Mouse (Mus musculus): Measurements from ENCODE around the gene Gfpt1. TPM values are rescaled to one million over a fixed set of nuclear protein-coding genes. Genes with fewer than 3 reads are reported as not detected.

The Gfpt1 gene
- polyA plus RNA-seq (2012; fragmentation: generic; extraction: Trizol) = 10.5 TPM
- long read RNA-seq, experiment 1, full-length matches to known transcripts = 2 of 7 reads
- long read RNA-seq, experiment 1, partial matches to known transcripts = 0 of 7 reads
- long read RNA-seq, experiment 1, other reads (novel, unspliced or antisense) = 5 of 7 reads
- long read RNA-seq, experiment 2, full-length matches to known transcripts = 39 of 43 reads
- long read RNA-seq, experiment 2, partial matches to known transcripts = 1 of 43 reads
- long read RNA-seq, experiment 2, other reads (novel, unspliced or antisense) = 3 of 43 reads

DNA sequence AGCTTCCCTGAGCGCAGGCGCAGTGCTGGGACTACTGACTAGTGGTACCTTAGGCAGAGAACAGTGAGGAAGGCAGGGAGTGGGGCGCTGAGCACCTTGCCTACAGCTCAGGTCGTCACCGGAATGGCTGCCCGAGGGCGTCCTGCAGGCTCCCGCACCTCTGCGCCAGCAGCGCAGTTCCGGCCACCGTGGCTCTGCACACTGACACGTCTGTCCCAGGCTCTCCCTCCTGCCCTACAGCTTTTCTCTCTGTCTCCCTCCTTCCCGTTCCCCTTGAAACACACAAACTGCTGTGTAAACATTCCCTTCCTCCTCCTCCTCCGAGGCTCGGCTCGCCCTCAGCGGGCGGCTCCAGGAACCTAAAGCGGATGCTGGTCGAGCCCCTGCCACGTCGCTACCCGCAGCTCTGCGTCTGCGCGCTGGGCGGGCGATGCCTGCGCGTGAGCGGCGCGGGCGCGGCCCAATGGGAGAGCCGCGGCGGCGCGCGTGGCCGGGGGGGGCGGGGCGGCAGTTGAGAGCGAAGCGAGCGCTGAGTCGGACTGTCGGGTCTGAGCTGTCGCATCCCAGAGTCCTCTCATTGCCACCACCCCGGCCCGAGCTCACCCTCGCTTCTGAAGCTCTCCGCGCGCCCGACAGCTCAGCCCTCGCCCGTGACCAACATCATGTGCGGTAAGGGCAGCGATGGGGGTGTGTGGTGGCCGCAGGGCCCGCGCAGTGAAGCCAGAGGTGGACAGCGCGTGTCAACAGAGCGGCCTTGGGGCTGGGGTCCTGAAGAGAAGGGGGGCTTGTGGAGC lies at the start of gene Gfpt1:
Gfpt1 (plus strand) TSS at position 510 of the 794 bp plus-strand sequence.
- Histone ChIP-seq H3K4me3 (ENCODE audit: insufficient read depth, poor library complexity, severe bottlenecking) (peak within 1 kb of the TSS; percentile 89), H3ac (ENCODE audit: control insufficient read depth, insufficient read length, low read depth) (peak within 1 kb of the TSS; percentile 89), H3K36me3 (ENCODE audit: control insufficient read depth, insufficient read depth) (no peaks in the 10 kb centered on the region), H3K27me3 (ENCODE audit: control insufficient read depth, insufficient read depth, insufficient read length) (no peaks in the 10 kb centered on the region), H3K79me2 (ENCODE audit: control insufficient read depth, insufficient read depth) (peaks cover 36% of the 10 kb centered on the region), H3K79me3 (ENCODE audit: low read depth) (peaks cover 11% of the 10 kb centered on the region)
- no peak for TF ChIP-seq USF1 (IDR thresholded peaks at IDR 0.05; ENCODE audit: low read depth)
- TF ChIP-seq FOSL1 (IDR thresholded peaks at IDR 0.05; ENCODE audit: insufficient read depth, low read length, poor library complexity, severe bottlenecking) = no peak
- TF ChIP-seq CEBPB (IDR thresholded peaks at IDR 0.05; ENCODE audit: low read depth) = no peak
- no peak for TF ChIP-seq MYOG (IDR thresholded peaks at IDR 0.05; ENCODE audit: control insufficient read depth, extremely low read depth, insufficient read length)
- TF ChIP-seq MYOD1 (IDR thresholded peaks at IDR 0.05; ENCODE audit: control insufficient read depth, insufficient read length, low read depth) = no peak
- TF ChIP-seq MAX (IDR thresholded peaks at IDR 0.05) = no peak
- no peak for TF ChIP-seq CTCF (IDR thresholded peaks at IDR 0.05; ENCODE audit: control insufficient read depth, insufficient read depth, insufficient read length)

DNA sequence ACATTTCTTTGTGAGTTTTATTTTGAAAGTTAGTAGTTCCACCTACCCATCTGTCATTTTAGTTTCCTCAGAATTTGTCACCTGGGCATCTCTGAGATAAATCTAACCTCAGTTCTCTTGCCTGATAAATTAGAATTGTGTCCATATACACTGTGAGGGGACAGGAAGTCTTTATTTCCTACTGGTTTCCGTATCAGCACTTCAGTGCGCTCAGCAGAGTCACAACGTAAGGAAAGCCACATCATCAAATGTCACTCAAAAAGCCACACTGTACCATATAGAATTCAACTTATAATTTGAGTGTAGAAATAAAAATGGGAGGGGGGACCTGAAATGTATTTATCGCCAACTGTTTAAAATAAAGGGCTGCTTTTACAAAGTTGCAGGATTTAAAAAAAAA lies 48.4 kb upstream of the Gfpt1 start:
- Histone ChIP-seq H3K27me3 (ENCODE audit: control insufficient read depth, insufficient read depth, insufficient read length) (no peaks in the 10 kb centered on the region), H3K4me3 (ENCODE audit: insufficient read depth, poor library complexity, severe bottlenecking) (no peak overlapping the region), H3K79me2 (ENCODE audit: control insufficient read depth, insufficient read depth) (no peaks in the 10 kb centered on the region), H3K79me3 (ENCODE audit: low read depth) (no peaks in the 10 kb centered on the region), H3K36me3 (ENCODE audit: control insufficient read depth, insufficient read depth) (peaks cover 14% of the 10 kb centered on the region), H3ac (ENCODE audit: control insufficient read depth, insufficient read length, low read depth) (no peak overlapping the region)
- TF ChIP-seq MYOG (IDR thresholded peaks at IDR 0.05; ENCODE audit: control insufficient read depth, extremely low read depth, insufficient read length) (no peak), MYOD1 (IDR thresholded peaks at IDR 0.05; ENCODE audit: control insufficient read depth, insufficient read length, low read depth) (no peak), FOSL1 (IDR thresholded peaks at IDR 0.05; ENCODE audit: insufficient read depth, low read length, poor library complexity, severe bottlenecking) (no peak), CEBPB (IDR thresholded peaks at IDR 0.05; ENCODE audit: low read depth) (no peak), MAX (IDR thresholded peaks at IDR 0.05) (no peak), USF1 (IDR thresholded peaks at IDR 0.05; ENCODE audit: low read depth) (no peak), CTCF (IDR thresholded peaks at IDR 0.05; ENCODE audit: control insufficient read depth, insufficient read depth, insufficient read length) (no peak)

DNA sequence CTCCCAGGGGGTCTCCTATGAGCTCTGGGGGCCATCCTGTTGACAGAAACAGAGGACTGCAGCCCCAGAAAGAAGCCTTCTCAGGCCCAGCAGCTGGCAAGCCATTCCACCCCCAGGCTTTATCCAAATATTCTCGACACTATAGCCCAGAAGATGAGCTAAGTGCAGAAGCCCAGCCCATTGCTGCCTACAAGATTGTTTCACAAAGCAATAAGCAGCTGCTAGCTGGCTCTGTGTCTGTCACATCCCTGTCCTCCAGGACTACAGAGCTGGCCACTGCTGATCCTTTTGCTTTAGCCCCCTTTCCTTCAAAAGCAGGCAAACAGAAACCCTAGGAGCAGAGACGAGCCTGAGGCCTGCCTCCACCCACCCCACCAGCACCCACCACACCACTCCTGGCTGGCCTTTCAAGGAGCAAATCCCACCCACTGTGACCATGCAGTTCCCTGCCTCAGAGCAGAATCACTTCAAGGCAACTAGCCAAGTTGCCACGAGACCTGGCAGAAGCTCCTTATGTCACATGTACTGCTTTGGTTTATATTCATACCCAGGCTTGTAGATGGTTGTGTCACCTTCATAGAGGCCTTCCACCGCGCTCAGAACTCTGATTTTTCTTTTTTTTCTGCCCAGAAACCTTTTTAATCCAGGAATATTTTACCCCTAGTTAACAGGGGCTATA lies 45.9 kb upstream of the Gfpt1 start:
- no peak for TF ChIP-seq MAX (IDR thresholded peaks at IDR 0.05)
- TF ChIP-seq MYOD1 (IDR thresholded peaks at IDR 0.05; ENCODE audit: control insufficient read depth, insufficient read length, low read depth) = no peak
- no peak for TF ChIP-seq CTCF (IDR thresholded peaks at IDR 0.05; ENCODE audit: control insufficient read depth, insufficient read depth, insufficient read length)
- no peak for TF ChIP-seq USF1 (IDR thresholded peaks at IDR 0.05; ENCODE audit: low read depth)
- TF ChIP-seq FOSL1 (IDR thresholded peaks at IDR 0.05; ENCODE audit: insufficient read depth, low read length, poor library complexity, severe bottlenecking) = no peak
- H3K27me3 ChIP-seq (ENCODE audit: control insufficient read depth, insufficient read depth, insufficient read length) = no peaks in the 10 kb centered on the region
- no peak overlapping the region for H3ac ChIP-seq (ENCODE audit: control insufficient read depth, insufficient read length, low read depth)
- H3K79me3 ChIP-seq (ENCODE audit: low read depth) = no peaks in the 10 kb centered on the region
- H3K36me3 ChIP-seq (ENCODE audit: control insufficient read depth, insufficient read depth) = peaks cover 14% of the 10 kb centered on the region
- no peaks in the 10 kb centered on the region for H3K79me2 ChIP-seq (ENCODE audit: control insufficient read depth, insufficient read depth)
- no peak overlapping the region for H3K4me3 ChIP-seq (ENCODE audit: insufficient read depth, poor library complexity, severe bottlenecking)

GRCm38 (mm10) chr6:86997360-86997759 lies 45.3 kb upstream of the Gfpt1 start:
- Histone ChIP-seq H3K27me3 (ENCODE audit: control insufficient read depth, insufficient read depth, insufficient read length) (no peaks in the 10 kb centered on the region), H3K4me3 (ENCODE audit: insufficient read depth, poor library complexity, severe bottlenecking) (no peak overlapping the region), H3K79me2 (ENCODE audit: control insufficient read depth, insufficient read depth) (no peaks in the 10 kb centered on the region), H3K79me3 (ENCODE audit: low read depth) (no peaks in the 10 kb centered on the region), H3K36me3 (ENCODE audit: control insufficient read depth, insufficient read depth) (peaks cover 14% of the 10 kb centered on the region), H3ac (ENCODE audit: control insufficient read depth, insufficient read length, low read depth) (no peak overlapping the region)
- TF ChIP-seq MYOG (IDR thresholded peaks at IDR 0.05; ENCODE audit: control insufficient read depth, extremely low read depth, insufficient read length) = no peak
- TF ChIP-seq USF1 (IDR thresholded peaks at IDR 0.05; ENCODE audit: low read depth) = no peak
- no peak for TF ChIP-seq CEBPB (IDR thresholded peaks at IDR 0.05; ENCODE audit: low read depth)
- no peak for TF ChIP-seq MYOD1 (IDR thresholded peaks at IDR 0.05; ENCODE audit: control insufficient read depth, insufficient read length, low read depth)
- TF ChIP-seq MAX (IDR thresholded peaks at IDR 0.05) = no peak
- TF ChIP-seq CTCF (IDR thresholded peaks at IDR 0.05; ENCODE audit: control insufficient read depth, insufficient read depth, insufficient read length) = no peak
- no peak for TF ChIP-seq FOSL1 (IDR thresholded peaks at IDR 0.05; ENCODE audit: insufficient read depth, low read length, poor library complexity, severe bottlenecking)

- Histone ChIP-seq H3K4me3 (ENCODE audit: insufficient read depth, poor library complexity, severe bottlenecking) (no peak overlapping the region), H3K27me3 (ENCODE audit: control insufficient read depth, insufficient read depth, insufficient read length) (no peaks in the 10 kb centered on the region), H3K36me3 (ENCODE audit: control insufficient read depth, insufficient read depth) (peaks cover 5% of the 10 kb centered on the region), H3ac (ENCODE audit: control insufficient read depth, insufficient read length, low read depth) (no peak overlapping the region), H3K79me3 (ENCODE audit: low read depth) (no peaks in the 10 kb centered on the region), H3K79me2 (ENCODE audit: control insufficient read depth, insufficient read depth) (no peaks in the 10 kb centered on the region)
- TF ChIP-seq CTCF (IDR thresholded peaks at IDR 0.05; ENCODE audit: control insufficient read depth, insufficient read depth, insufficient read length) (no peak), CEBPB (IDR thresholded peaks at IDR 0.05; ENCODE audit: low read depth) (no peak), USF1 (IDR thresholded peaks at IDR 0.05; ENCODE audit: low read depth) (no peak), FOSL1 (IDR thresholded peaks at IDR 0.05; ENCODE audit: insufficient read depth, low read length, poor library complexity, severe bottlenecking) (no peak), MYOD1 (IDR thresholded peaks at IDR 0.05; ENCODE audit: control insufficient read depth, insufficient read length, low read depth) (no peak), MAX (IDR thresholded peaks at IDR 0.05) (no peak), MYOG (IDR thresholded peaks at IDR 0.05; ENCODE audit: control insufficient read depth, extremely low read depth, insufficient read length) (no peak)
Measured at GRCm38 (mm10) chr6:87001995-87002394, 40.7 kb upstream of the Gfpt1 start.

Data from C2C12 (cell line).